Mouse (Mus musculus): ENCODE data around the gene Platr17.

DNA sequence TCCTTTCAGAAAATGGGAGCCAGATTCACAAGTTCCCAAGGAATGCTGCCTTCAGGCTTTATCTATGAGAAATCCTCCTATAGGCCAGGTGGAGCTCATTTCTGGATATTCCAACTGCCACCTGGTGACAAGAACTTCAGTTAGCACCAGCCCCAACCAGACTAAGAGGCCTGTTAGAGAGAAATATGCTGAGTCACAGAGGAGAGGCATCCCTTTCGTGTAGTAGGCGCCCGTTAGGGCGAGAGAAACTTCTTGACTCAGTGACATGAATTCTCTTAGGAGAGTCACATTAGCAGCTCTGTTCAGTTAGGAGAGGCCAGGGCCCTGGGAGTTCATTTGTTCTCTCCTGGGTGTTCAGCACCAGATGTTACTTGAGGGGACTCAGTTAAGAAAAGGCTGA, 5.3 kb upstream of the Platr17 start:
- TF ChIP-seq CTCF (IDR thresholded peaks at IDR 0.05; ENCODE audit: insufficient read depth, low read length) (no peak), POLR2A (IDR thresholded peaks at IDR 0.05; ENCODE audit: borderline replicate concordance, extremely low read depth, low read depth, low read length) (no peak)
